Mouse (Mus musculus) C2C12 (cell line): ENCODE data around the gene Gm10228. TPM values are rescaled to one million over a fixed set of nuclear protein-coding genes. Genes with fewer than 3 reads are reported as not detected.
"Not testable (repeated sequence)": the region's sequence is repeated elsewhere in the genome, so short reads cannot be mapped to it uniquely, and the experiment has no call there.

Experiments
- H3K27me3 ChIP-seq: one replicate; pipeline ENCODE4 v1.6.1; 2011; ENCODE audit not compliant: control insufficient read depth, insufficient read depth, insufficient read length
- H3K36me3 ChIP-seq: one replicate; pipeline ENCODE4 v1.6.1; 2011; ENCODE audit not compliant: control insufficient read depth, insufficient read depth
- H3K4me3 ChIP-seq: one replicate; pipeline ENCODE4 v1.5.1; 2011; ENCODE audit warnings: mild to moderate bottlenecking, control low read depth; ENCODE audit not compliant: poor library complexity, insufficient read depth, severe bottlenecking
- H3K79me2 ChIP-seq: one replicate; pipeline ENCODE4 v1.6.1; 2011; ENCODE audit not compliant: control insufficient read depth, insufficient read depth
- H3K79me3 ChIP-seq: one replicate; pipeline ENCODE4 v1.6.1; 2011; ENCODE audit warnings: low read depth, control low read depth
- H3ac ChIP-seq: one replicate; pipeline ENCODE3; 2011; ENCODE audit warnings: low read depth; ENCODE audit not compliant: control insufficient read depth, insufficient read length
- CEBPB ChIP-seq: IDR thresholded peaks from one replicate; pipeline ENCODE4 v1.6.1; 2011; ENCODE audit warnings: low read depth, mild to moderate bottlenecking, control low read depth, moderate library complexity
- CTCF ChIP-seq: IDR thresholded peaks from one replicate; pipeline ENCODE4 v1.5.1; 2011; ENCODE audit not compliant: control insufficient read depth, insufficient read depth, insufficient read length
- FOSL1 ChIP-seq: IDR thresholded peaks from one replicate; pipeline ENCODE4 v1.8.0; 2011; ENCODE audit warnings: mild to moderate bottlenecking, low read length; ENCODE audit not compliant: poor library complexity, insufficient read depth, severe bottlenecking
- MAX ChIP-seq: IDR thresholded peaks from one replicate; pipeline ENCODE4 v1.6.1; 2011; ENCODE audit warnings: mild to moderate bottlenecking, control low read depth
- MYOD1 ChIP-seq: IDR thresholded peaks from one replicate; pipeline ENCODE4 v1.6.1; 2011; ENCODE audit warnings: low read depth; ENCODE audit not compliant: control insufficient read depth, insufficient read length
- MYOG ChIP-seq: IDR thresholded peaks from one replicate; pipeline ENCODE4 v1.6.1; 2011; ENCODE audit not compliant: control insufficient read depth, insufficient read length; ENCODE audit errors: extremely low read depth
- USF1 ChIP-seq: IDR thresholded peaks from one replicate; pipeline ENCODE4 v1.6.1; 2011; ENCODE audit warnings: low read depth, mild to moderate bottlenecking, control low read depth, moderate library complexity
- long read RNA-seq, 2 experiments: library from polyadenylated mRNA; unstranded; transcript quantifications; one replicate each; pipeline ENCODE4 v2.0.0; 2019 to 2020
- polyA plus RNA-seq: library from polyadenylated mRNA; unstranded; fragments of >200 nt; fragmentation: generic; extraction: Trizol; gene quantifications from one replicate; pipeline ENCODE4 v1.2.1, GENCODE M21; 2012; ENCODE audit warnings: missing spikeins

Gm10228 gene
- not detected for polyA plus RNA-seq
- long read RNA-seq, experiment 1: 0 reads
- long read RNA-seq, experiment 2: 0 reads

GRCm38 (mm10) chr16:89041372-89041771, at the start of gene Gm10228:
TSS of gene Gm10228 (minus strand) at chr16:89041472.
- H3K79me2 ChIP-seq, H3K4me3 ChIP-seq, H3K27me3 ChIP-seq, H3K79me3 ChIP-seq, H3ac ChIP-seq, H3K36me3 ChIP-seq: not testable (repeated sequence)

- not testable (repeated sequence) for H3K4me3 ChIP-seq, H3K79me3 ChIP-seq, H3K36me3 ChIP-seq, H3ac ChIP-seq, H3K79me2 ChIP-seq, H3K27me3 ChIP-seq
Observed at GRCm38 (mm10) chr16:89071041-89071440, 29.8 kb upstream of the Gm10228 start.

GRCm38 (mm10) chr16:89063902-89064301, 22.6 kb upstream of the Gm10228 start, which contains the start of gene 1110025L11Rik:
TSS of gene 1110025L11Rik (minus strand) at chr16:89064002.
- not testable (repeated sequence) for H3K79me2 ChIP-seq, H3K27me3 ChIP-seq, H3K79me3 ChIP-seq, H3K36me3 ChIP-seq, H3ac ChIP-seq, H3K4me3 ChIP-seq

GRCm38 (mm10) chr16:89047783-89048182, 6.5 kb upstream of the Gm10228 start, which contains the start of gene Krtap6-5:
TSS of gene Krtap6-5 (minus strand) at chr16:89047883.
- no peaks in the 10 kb centered on the region for H3K27me3 ChIP-seq
- no peak for TF ChIP-seq MYOG
- TF ChIP-seq CEBPB: no peak
- no peak for TF ChIP-seq CTCF
- no peak for TF ChIP-seq MYOD1
- no peak for TF ChIP-seq MAX
- no peak for TF ChIP-seq FOSL1
- TF ChIP-seq USF1: no peak

GRCm38 (mm10) chr16:89031399-89031798, 9.9 kb downstream of the Gm10228 start, which contains the start of gene Krtap6-1:
TSS of gene Krtap6-1 (plus strand) at chr16:89031699.
- not testable (repeated sequence) for H3K36me3 ChIP-seq, H3K27me3 ChIP-seq, H3ac ChIP-seq, H3K79me2 ChIP-seq, H3K4me3 ChIP-seq, H3K79me3 ChIP-seq

More at GRCm38 (mm10) chr16:89047783-89048182, 6.5 kb upstream of the Gm10228 start, which contains the start of gene Krtap6-5:
- H3K36me3 ChIP-seq: no peaks in the 10 kb centered on the region
- no peak within 1 kb of the TSS for H3K4me3 ChIP-seq
- H3K79me2 ChIP-seq: no peaks in the 10 kb centered on the region
- no peaks in the 10 kb centered on the region for H3K79me3 ChIP-seq
- no peak within 1 kb of the TSS for H3ac ChIP-seq

- H3K79me2 ChIP-seq, H3K4me3 ChIP-seq, H3K79me3 ChIP-seq, H3K36me3 ChIP-seq, H3K27me3 ChIP-seq, H3ac ChIP-seq: not testable (repeated sequence)
Observed at GRCm38 (mm10) chr16:89014984-89015383, 26.3 kb downstream of the Gm10228 start, which contains the start of gene Gm10229. TSS of gene Gm10229 (plus strand) at chr16:89015284.

GRCm38 (mm10) chr16:89013973-89014372, 27.3 kb downstream of the Gm10228 start:
- H3K27me3 ChIP-seq: no peaks in the 10 kb centered on the region
- TF ChIP-seq MYOD1 (no peak), CTCF (no peak), MAX (no peak), CEBPB (no peak), USF1 (no peak)
- no peaks in the 10 kb centered on the region for H3K79me2 ChIP-seq
- H3K79me3 ChIP-seq: no peaks in the 10 kb centered on the region
- H3K4me3 ChIP-seq: no peak overlapping the region
- no peak overlapping the region for H3ac ChIP-seq
- H3K36me3 ChIP-seq: no peaks in the 10 kb centered on the region
